Mouse (Mus musculus) bone marrow macrophage, adult 2 months (primary cell): ENCODE measurements around the gene Metap1.

Experiments
- CTCF ChIP-seq: IDR thresholded peaks from 2 replicates; pipeline ENCODE4 v1.5.1; 2012; ENCODE audit warnings: low read depth, mild to moderate bottlenecking, low read length, moderate library complexity
- POLR2A ChIP-seq: IDR thresholded peaks from 2 replicates; pipeline ENCODE4 v1.6.1; 2012; ENCODE audit warnings: mild to moderate bottlenecking, low read depth, low read length, borderline replicate concordance

DNA sequence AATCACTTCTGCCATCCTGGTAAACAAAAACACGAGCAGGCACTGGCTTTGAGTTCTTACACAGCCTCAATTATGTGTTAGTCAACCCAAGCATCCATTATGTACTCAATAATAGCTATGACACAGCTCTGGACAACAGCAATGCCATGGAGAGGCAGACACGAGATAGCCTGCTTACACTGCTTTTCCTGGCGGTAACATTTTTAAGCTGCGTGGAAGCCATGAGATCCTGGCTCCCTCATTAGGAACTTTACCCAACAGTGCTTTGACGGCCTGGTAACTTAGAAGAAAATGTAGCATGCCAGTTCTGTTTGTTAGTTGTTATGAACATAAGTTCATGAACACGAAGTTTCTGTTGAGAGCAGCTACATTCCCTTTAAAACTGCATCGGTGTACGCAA is 36.2 kb upstream of the Metap1 start:
- TF ChIP-seq CTCF = no peak
- TF ChIP-seq POLR2A = no peak
